Mouse (Mus musculus) MEL (cell line): ENCODE results near the gene Maea.

ENCODE experiments used
- CTCF ChIP-seq, 3 experiments: IDR thresholded peaks in 2 of 3; conservative IDR thresholded peaks in 1 of 3; 2 replicates each; pipeline ENCODE4 v1.5.1; 2011 to 2012; ENCODE audit warnings: low read length in 3 of 3, low read depth in 2 of 3, mild to moderate bottlenecking in 2 of 3, improper control_type of control experiment in 1 of 3, inconsistent platforms in 1 of 3, mixed read lengths in 1 of 3, moderate library complexity in 1 of 3; ENCODE audit not compliant: control insufficient read depth in 1 of 3, insufficient read depth in 1 of 3, poor library complexity in 1 of 3, severe bottlenecking in 1 of 3
- EP300 ChIP-seq, 2 experiments: IDR thresholded peaks; 2 replicates each; pipeline ENCODE4 v1.6.1; 2011; ENCODE audit warnings: improper control_type of control experiment in 2 of 2, low read length in 2 of 2, low read depth in 1 of 2, mild to moderate bottlenecking in 1 of 2
- GATA1 ChIP-seq: IDR thresholded peaks from 2 replicates; pipeline ENCODE4 v1.6.1; 2011; ENCODE audit warnings: low read depth, low read length, improper control_type of control experiment
- KAT2A ChIP-seq: conservative IDR thresholded peaks from 2 replicates; pipeline ENCODE4 v1.6.1; 2012; ENCODE audit warnings: low read depth, low read length, improper control_type of control experiment, inconsistent platforms
- MAFK ChIP-seq: IDR thresholded peaks from 2 replicates; pipeline ENCODE4 v1.6.1; 2011; ENCODE audit warnings: low read depth, mild to moderate bottlenecking, low read length, improper control_type of control experiment, borderline replicate concordance
- MAZ ChIP-seq: IDR thresholded peaks from 2 replicates; pipeline ENCODE4 v1.6.1; 2012; ENCODE audit warnings: low read depth, mild to moderate bottlenecking, inconsistent platforms, low read length, improper control_type of control experiment
- POLR2A ChIP-seq, 2 experiments: IDR thresholded peaks; 2 replicates each; pipeline ENCODE4 v1.6.1; 2011 to 2012; ENCODE audit warnings: low read length in 2 of 2, mild to moderate bottlenecking in 2 of 2, control low read depth in 1 of 2, improper control_type of control experiment in 1 of 2, low read depth in 1 of 2, moderate library complexity in 1 of 2; ENCODE audit not compliant: control insufficient read depth in 1 of 2, insufficient read depth in 1 of 2, poor library complexity in 1 of 2
- USF1 ChIP-seq: IDR thresholded peaks from 2 replicates; pipeline ENCODE4 v1.6.1; 2014; ENCODE audit warnings: low read depth, mild to moderate bottlenecking, inconsistent platforms, low read length, improper control_type of control experiment, moderate library complexity
- USF2 ChIP-seq, 2 experiments: IDR thresholded peaks; 2 replicates each; pipeline ENCODE4 v1.6.1; 2011 to 2012; ENCODE audit warnings: improper control_type of control experiment in 2 of 2, low read length in 2 of 2, borderline replicate concordance in 1 of 2, inconsistent platforms in 1 of 2, low read depth in 1 of 2, mild to moderate bottlenecking in 1 of 2; ENCODE audit not compliant: insufficient read depth in 1 of 2

DNA sequence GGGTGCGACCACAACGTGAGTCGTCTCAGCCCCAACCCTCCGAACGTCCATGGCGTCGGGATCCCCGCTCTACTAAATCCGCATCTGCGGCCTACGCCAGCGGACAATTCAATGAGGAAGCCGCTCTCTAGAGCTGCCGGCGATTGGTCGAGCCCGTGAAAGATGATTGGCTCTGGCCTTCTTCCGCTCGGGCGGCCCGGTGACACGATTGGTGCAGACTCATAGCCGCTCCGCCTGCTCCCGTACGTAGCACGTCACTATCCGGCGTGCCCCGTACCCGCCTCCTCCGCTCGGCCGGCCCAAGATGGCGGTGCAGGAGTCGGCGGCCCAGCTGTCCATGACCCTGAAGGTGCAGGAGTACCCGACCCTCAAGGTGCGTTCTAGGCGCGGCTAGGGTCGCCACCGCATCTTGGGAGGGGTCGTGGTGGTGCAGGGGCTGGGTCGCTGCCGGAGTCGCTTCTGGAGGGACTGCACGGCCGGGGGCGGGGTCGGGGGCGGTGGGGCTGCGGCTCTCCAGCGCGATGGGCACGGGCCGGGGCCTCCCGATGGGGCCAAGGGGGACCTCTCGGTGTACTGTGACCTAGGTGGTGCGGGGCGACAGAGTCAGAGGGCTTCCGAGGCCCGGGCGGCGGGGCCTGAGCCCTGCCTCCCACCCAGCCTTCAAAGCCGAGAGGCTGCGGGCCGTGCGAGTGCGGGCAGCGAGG lies at the start of gene Maea:
- TF ChIP-seq CTCF (IDR thresholded peaks at IDR 0.05 in 2 of 3, conservative IDR thresholded peaks at IDR 0.05 in 1 of 3; ENCODE audit: control insufficient read depth in 1 of 3, insufficient read depth in 1 of 3, low read depth in 2 of 3, low read length in 3 of 3, poor library complexity in 1 of 3, severe bottlenecking in 1 of 3) (no peak), POLR2A (IDR thresholded peaks at IDR 0.05; ENCODE audit: control insufficient read depth in 1 of 2, insufficient read depth in 1 of 2, low read depth in 1 of 2, low read length in 2 of 2, poor library complexity in 1 of 2) (peak; percentile 98 to 99), USF2 (IDR thresholded peaks at IDR 0.05; ENCODE audit: borderline replicate concordance in 1 of 2, insufficient read depth in 1 of 2, low read depth in 1 of 2, low read length in 2 of 2) (no peak), MAFK (no peak), GATA1 (no peak; the same call in 1 of the 2 replicates), MAZ (no peak), KAT2A (peak; percentile 75), EP300 (IDR thresholded peaks at IDR 0.05; ENCODE audit: low read depth in 1 of 2, low read length in 2 of 2) (peak in 1 of 2 experiments; percentile 49; a peak in 1 of 4 replicates), USF1 (peak; percentile 52; the same call in 1 of the 2 replicates)
